Mouse (Mus musculus) lung, postnatal 0 days (tissue): ENCODE data around the gene Dync2h1.

Experiments
- CTCF ChIP-seq: IDR thresholded peaks from 2 replicates; pipeline ENCODE4 v1.5.1; 2016; ENCODE audit warnings: antibody characterized with exemption, mild to moderate bottlenecking
- EP300 ChIP-seq: IDR thresholded peaks from 2 replicates; pipeline ENCODE4 v1.6.1; 2016; ENCODE audit warnings: antibody characterized with exemption, mild to moderate bottlenecking, control low read depth

- no peak for TF ChIP-seq EP300
- TF ChIP-seq CTCF: no peak
Measured at GRCm38 (mm10) chr9:7074625-7075024, 109.6 kb downstream of the Dync2h1 start.
